Mouse (Mus musculus) midbrain, embryonic 13.5 days (tissue): Measurements from ENCODE around the gene Plekhg6. TPM values are rescaled to one million over a fixed set of nuclear protein-coding genes. Genes with fewer than 3 reads are reported as not detected.
A peak's percentile ranks its signal among the peaks of the same experiment; 100 is the strongest.

Experiments
- ATAC-seq: fragments of 200-750 bp; cut with Nextera tagmentation; 2 replicates; pipeline ENCODE4 v1.8.0; 2017; ENCODE audit warnings: mild to moderate bottlenecking, moderate TSS enrichment, moderate library complexity
- H3K27ac ChIP-seq: fragments of 300-500 bp; sonication (generic); 2 replicates; pipeline ENCODE4 v1.5.1; 2015; ENCODE audit warnings: inconsistent platforms, mild to moderate bottlenecking, moderate library complexity
- H3K27me3 ChIP-seq: fragments of 300-500 bp; sonication (generic); 2 replicates; pipeline ENCODE4 v1.6.1; 2015; ENCODE audit warnings: mild to moderate bottlenecking, inconsistent platforms
- H3K36me3 ChIP-seq: fragments of 300-500 bp; sonication (generic); 2 replicates; pipeline ENCODE4 v1.6.1; 2015; ENCODE audit warnings: mild to moderate bottlenecking, inconsistent platforms
- H3K4me1 ChIP-seq: fragments of 300-500 bp; sonication (generic); replicated peaks from 2 replicates; pipeline ENCODE4 v1.6.1; 2015; ENCODE audit warnings: inconsistent platforms
- H3K4me2 ChIP-seq: fragments of 300-500 bp; sonication (generic); replicated peaks from 2 replicates; pipeline ENCODE4 v1.6.1; 2015; ENCODE audit warnings: moderate library complexity, mild to moderate bottlenecking, inconsistent platforms
- H3K4me3 ChIP-seq: fragments of 300-500 bp; sonication (generic); replicated peaks from 2 replicates; pipeline ENCODE4 v1.5.1; 2015; ENCODE audit warnings: mild to moderate bottlenecking, inconsistent platforms
- H3K9ac ChIP-seq: fragments of 300-500 bp; sonication (generic); replicated peaks from 2 replicates; pipeline ENCODE4 v1.6.1; 2015; ENCODE audit warnings: mild to moderate bottlenecking, inconsistent platforms
- H3K9me3 ChIP-seq: fragments of 300-500 bp; sonication (generic); 2 replicates; pipeline ENCODE4 v1.6.1; 2016; ENCODE audit warnings: mild to moderate bottlenecking, inconsistent platforms
- whole genome bisulfite sequencing: fragments of 180-500 bp; shearing (Covaris S2); methylation state at CpG from one replicate; pipeline ENCODE4 v1.1.7; 2015; 5-methylcytosine and 5-hydroxymethylcytosine counted together
- polyA plus RNA-seq: library from polyadenylated mRNA; unstranded; fragments of >200 nt; fragmentation: Nextera tagmentation; extraction: Ambion mirVana; gene quantifications from 2 replicates; pipeline ENCODE4 v1.2.1, GENCODE M21; 2015

Plekhg6 gene
- polyA plus RNA-seq, 1 experiment from 2014 or later = 0.08 TPM

GRCm38 (mm10) chr6:125378621-125379020 lies 2.0 kb downstream of the Plekhg6 start:
- 9% methylated on average over 6 of the region's 6 CpGs for WGBS
- Histone ChIP-seq H3K4me1 (peaks cover 24% of the 10 kb centered on the region), H3K4me3 (no peak overlapping the region), H3K9me3 (no peaks in the 10 kb centered on the region), H3K36me3 (no peaks in the 10 kb centered on the region), H3K9ac (no peak overlapping the region), H3K4me2 (no peak overlapping the region), H3K27ac (no peak overlapping the region), H3K27me3 (peaks cover 60% of the 10 kb centered on the region)
- ATAC-seq = no peak

DNA sequence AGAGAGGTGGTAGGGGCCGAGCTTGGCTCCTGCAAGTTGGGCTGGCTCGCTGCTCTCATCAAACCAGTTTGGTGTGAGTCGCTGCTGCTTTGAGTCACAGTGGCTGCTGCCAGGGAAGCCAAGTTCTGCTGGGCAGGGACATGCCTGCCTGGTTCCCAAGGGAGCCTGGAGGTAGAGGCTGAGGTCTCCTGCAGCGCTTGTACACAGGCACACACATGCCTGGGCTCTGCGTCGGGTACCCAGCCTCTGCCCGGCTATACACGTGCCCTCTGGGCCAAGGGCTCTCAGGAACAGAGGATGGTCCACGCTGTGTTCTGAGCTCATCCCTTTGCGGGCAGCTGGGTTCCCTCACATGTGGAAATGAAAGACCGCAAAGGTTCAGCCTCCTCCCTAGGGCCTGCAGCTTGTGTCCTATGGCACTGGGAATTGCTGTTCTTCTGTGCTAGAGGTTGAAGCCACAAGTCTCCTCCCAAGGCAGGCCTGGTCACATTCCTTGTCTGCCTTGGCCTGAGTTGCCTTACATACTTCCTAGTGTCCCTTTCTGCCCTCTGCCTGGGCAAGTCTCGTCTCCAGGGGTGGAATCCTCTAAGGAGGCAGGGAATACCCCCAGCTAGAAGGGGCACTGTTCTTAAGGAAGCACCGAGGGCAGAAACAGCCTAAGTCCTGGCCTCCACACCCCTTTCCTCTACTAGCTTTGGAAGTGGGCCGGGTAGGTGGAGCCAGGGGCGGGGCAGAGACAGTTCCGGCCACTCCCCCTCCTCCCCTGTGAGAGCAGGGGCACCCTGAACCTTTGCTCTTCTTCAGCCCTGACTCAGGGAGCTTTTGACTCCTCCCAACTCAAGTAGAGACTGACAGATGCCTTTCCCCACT lies 2.8 kb downstream of the Plekhg6 start:
- Histone ChIP-seq H3K27ac (no peak overlapping the region), H3K27me3 (peaks cover 59% of the 10 kb centered on the region), H3K4me2 (no peak overlapping the region), H3K4me1 (peaks cover 24% of the 10 kb centered on the region), H3K9me3 (no peaks in the 10 kb centered on the region), H3K4me3 (no peak overlapping the region), H3K36me3 (no peaks in the 10 kb centered on the region), H3K9ac (no peak overlapping the region)
- ATAC-seq = peak; percentile 34; the same call in 1 of the 2 replicates
- WGBS = 37% methylated on average over 16 of the region's 16 CpGs

DNA sequence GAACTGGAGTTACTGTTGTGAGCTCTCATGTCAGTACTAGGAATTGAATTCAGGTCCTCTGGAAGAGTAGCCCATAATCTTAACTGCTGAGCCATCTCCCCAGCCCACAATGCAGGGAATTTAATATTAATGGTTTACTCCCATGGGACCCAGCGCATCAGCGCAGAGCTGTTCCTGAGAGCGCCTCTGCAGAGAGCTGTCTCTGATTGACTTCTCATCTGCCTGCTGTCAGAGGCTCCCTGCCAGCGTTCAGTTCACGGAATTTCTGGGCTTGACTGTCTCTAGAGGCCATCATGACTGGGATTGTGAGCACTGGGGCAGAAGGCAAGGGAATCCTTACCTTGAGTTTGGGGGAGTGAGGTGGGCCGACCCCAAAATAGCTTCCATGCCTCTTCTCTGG lies 3.6 kb downstream of the Plekhg6 start:
- Histone ChIP-seq H3K9ac (no peak overlapping the region), H3K4me3 (no peak overlapping the region), H3K27ac (no peak overlapping the region), H3K4me1 (peaks cover 24% of the 10 kb centered on the region), H3K9me3 (no peaks in the 10 kb centered on the region), H3K36me3 (no peaks in the 10 kb centered on the region), H3K4me2 (no peak overlapping the region), H3K27me3 (peaks cover 51% of the 10 kb centered on the region)
- WGBS = 43% methylated on average over 6 of the region's 6 CpGs
- no peak for ATAC-seq

GRCm38 (mm10) chr6:125367758-125368371 lies 12.7 kb downstream of the Plekhg6 start:
- H3K9me3 ChIP-seq = no peaks in the 10 kb centered on the region
- peaks cover 25% of the 10 kb centered on the region for H3K27me3 ChIP-seq
- WGBS = 58% methylated on average over 4 of the region's 4 CpGs
- peaks cover 17% of the 10 kb centered on the region for H3K4me1 ChIP-seq
- no peak overlapping the region for H3K4me3 ChIP-seq
- no peak overlapping the region for H3K9ac ChIP-seq
- no peak overlapping the region for H3K27ac ChIP-seq
- no peaks in the 10 kb centered on the region for H3K36me3 ChIP-seq
- no peak for ATAC-seq
- H3K4me2 ChIP-seq = no peak overlapping the region

DNA sequence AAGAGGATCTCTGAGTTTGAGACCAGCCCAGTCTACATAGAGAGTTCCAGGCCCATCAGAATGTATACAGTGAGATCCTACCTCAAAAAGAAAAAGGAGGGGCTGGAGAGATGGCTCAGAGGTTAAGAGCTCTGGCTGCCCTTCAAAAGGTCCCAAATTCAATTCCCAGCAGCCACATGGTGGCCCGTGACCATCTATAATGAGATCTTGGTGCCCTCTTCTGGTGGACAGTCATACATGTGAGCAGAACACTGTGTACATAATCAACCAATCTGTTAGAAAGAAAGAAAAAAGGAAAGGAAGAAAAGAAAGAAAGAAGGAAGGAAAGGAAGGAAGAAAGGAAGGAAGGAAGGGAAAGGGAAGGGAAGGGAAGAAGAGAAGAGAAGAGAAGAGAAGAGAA lies 14.5 kb downstream of the Plekhg6 start:
- Histone ChIP-seq H3K36me3 (no peaks in the 10 kb centered on the region), H3K4me1 (peaks cover 27% of the 10 kb centered on the region), H3K4me3 (no peak overlapping the region), H3K9ac (no peak overlapping the region), H3K27me3 (peaks cover 42% of the 10 kb centered on the region), H3K27ac (no peak overlapping the region), H3K9me3 (no peaks in the 10 kb centered on the region), H3K4me2 (no peak overlapping the region)
- no peak for ATAC-seq
- 82% methylated on average over 1 of the region's 1 CpGs for WGBS

DNA sequence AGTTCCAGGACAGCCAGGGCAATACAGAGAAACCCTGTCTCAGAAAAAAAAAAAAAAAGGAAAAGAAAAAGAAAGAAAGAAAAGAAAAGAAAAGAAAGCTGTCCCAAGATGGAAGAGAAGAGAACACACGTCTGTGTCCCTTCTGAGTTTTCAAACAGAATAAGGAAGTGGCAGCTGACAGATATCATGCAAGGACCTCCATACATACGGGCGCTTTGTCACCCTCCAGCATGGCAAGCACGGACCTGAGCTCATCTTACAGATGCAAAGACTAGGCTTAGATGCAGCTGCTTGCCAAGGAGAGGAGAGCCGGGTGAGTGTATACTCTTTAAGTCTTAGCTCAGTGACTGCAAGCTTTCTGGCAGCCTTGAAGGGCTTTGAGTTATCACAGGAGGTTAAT lies 15.1 kb downstream of the Plekhg6 start:
- WGBS = 89% methylated on average over 5 of the region's 5 CpGs
- H3K4me1 ChIP-seq = peaks cover 29% of the 10 kb centered on the region
- H3K27ac ChIP-seq = no peak overlapping the region
- ATAC-seq = no peak
- H3K9ac ChIP-seq = no peak overlapping the region
- no peak overlapping the region for H3K4me2 ChIP-seq
- no peak overlapping the region for H3K4me3 ChIP-seq
- H3K27me3 ChIP-seq = peaks cover 48% of the 10 kb centered on the region
- no peaks in the 10 kb centered on the region for H3K9me3 ChIP-seq
- H3K36me3 ChIP-seq = no peaks in the 10 kb centered on the region

DNA sequence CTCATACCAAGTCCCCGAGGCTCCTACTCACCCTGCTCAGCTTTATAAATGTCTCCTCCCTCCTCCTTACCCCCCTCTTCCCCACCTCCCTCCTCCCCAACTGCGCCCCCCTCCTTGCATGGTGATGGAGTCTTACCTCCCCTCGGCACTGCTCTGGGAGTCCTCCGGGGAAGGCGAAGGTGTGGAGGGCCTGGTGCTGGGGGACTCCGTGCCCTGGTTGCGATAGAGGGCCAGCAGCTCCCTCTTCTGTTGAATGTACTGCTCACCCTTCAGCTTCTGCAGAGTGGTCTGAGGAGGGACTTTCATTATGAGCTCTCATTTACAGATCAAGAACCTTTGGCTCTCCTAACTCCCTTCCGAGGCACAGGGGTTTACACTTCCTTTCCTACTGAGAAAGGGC lies 16.1 kb downstream of the Plekhg6 start:
- no peaks in the 10 kb centered on the region for H3K36me3 ChIP-seq
- WGBS = 3% methylated on average over 8 of the region's 8 CpGs
- H3K27me3 ChIP-seq = peaks cover 55% of the 10 kb centered on the region
- H3K9ac ChIP-seq = no peak overlapping the region
- no peaks in the 10 kb centered on the region for H3K9me3 ChIP-seq
- no peak overlapping the region for H3K27ac ChIP-seq
- no peak overlapping the region for H3K4me3 ChIP-seq
- no peak for ATAC-seq
- peaks cover 29% of the 10 kb centered on the region for H3K4me1 ChIP-seq
- no peak overlapping the region for H3K4me2 ChIP-seq

DNA sequence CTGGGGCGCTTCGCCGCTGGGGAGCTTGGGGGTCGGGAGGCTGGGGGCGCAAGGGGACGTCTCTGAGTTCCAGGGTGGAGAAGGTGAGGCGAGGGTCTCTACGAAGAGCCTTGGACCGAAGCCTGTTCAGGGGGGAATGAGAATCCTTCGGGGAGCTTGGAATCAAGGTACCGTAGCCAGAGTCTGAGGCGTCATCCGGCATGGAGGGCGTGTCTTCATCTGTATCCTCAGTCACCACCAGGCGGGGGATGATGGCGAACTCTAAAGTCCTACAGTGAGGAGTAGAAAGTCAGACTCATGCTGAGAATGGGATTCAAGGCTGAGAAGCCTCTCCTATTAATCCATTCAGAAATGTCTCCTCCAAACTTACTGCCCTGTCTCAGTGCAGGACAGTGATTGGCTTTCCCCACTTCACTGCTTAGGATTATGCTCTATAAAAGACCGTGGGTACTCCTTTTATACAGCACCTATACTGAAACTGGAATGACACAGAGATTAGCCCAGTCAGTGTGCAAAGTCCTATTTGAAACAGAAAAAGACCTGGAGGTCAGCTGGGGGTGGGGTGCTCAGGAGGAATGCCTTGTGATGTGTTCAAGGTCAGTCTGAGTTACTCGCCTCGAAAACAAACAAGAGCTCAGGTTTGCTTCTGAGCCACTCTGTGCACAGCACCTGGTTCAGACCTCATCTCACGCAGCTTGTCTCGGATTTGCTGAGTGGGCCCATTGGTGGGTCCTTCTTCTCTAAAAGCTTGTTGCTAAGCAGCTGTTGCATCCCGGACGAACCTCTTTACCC lies 16.9 kb downstream of the Plekhg6 start:
- Histone ChIP-seq H3K4me1 (peaks cover 29% of the 10 kb centered on the region), H3K4me3 (peak overlapping the region; percentile 3), H3K27me3 (peaks cover 55% of the 10 kb centered on the region), H3K4me2 (peak overlapping the region; percentile 31), H3K9me3 (no peaks in the 10 kb centered on the region), H3K36me3 (no peaks in the 10 kb centered on the region), H3K9ac (no peak overlapping the region), H3K27ac (no peak overlapping the region)
- no peak for ATAC-seq
- WGBS = 8% methylated on average over 23 of the region's 23 CpGs

DNA sequence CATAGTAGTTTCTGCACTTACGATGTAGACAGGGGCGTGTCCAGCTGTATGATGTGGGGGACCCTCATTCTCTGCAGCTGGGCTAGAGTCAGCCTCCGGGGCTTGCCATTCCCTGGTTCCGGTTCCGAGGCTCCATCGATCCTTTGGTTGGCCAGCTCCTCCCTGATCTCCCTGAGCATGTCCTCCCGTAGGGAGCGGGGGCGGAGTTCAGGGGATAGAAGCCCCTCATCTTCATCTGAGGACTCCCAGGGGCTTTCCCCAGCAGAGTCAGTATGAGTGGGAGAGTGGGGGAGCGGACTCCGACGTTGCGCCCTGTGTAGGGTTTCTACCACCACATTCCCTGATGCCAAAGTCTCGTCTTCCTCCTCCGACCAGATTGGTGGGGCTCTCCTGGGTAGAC lies 17.6 kb downstream of the Plekhg6 start:
- H3K36me3 ChIP-seq = 0 out of 2 replicates have a peak, but pooled peaks cover 2% of the 10 kb centered on the region
- H3K4me1 ChIP-seq = peaks cover 29% of the 10 kb centered on the region
- H3K27ac ChIP-seq = no peak overlapping the region
- peaks cover 55% of the 10 kb centered on the region for H3K27me3 ChIP-seq
- peak overlapping the region; percentile 31 for H3K4me2 ChIP-seq
- no peak for ATAC-seq
- WGBS = 14% methylated on average over 15 of the region's 15 CpGs
- no peak overlapping the region for H3K4me3 ChIP-seq
- H3K9me3 ChIP-seq = no peaks in the 10 kb centered on the region
- H3K9ac ChIP-seq = no peak overlapping the region

- Histone ChIP-seq H3K36me3 (0 out of 2 replicates have a peak, but pooled peaks cover 4% of the 10 kb centered on the region), H3K9ac (peak overlapping the region; percentile 53), H3K27me3 (peaks cover 55% of the 10 kb centered on the region), H3K4me1 (peaks cover 29% of the 10 kb centered on the region), H3K27ac (no peak overlapping the region), H3K4me2 (peak overlapping the region; percentile 53), H3K9me3 (no peaks in the 10 kb centered on the region), H3K4me3 (peak overlapping the region; percentile 26)
- ATAC-seq = peak; percentile 63
- 6% methylated on average over 38 of the region's 38 CpGs for WGBS
Measured at GRCm38 (mm10) chr6:125361467-125362291, 18.9 kb downstream of the Plekhg6 start.

GRCm38 (mm10) chr6:125360846-125361245 lies 19.7 kb downstream of the Plekhg6 start:
- H3K4me3 ChIP-seq = no peak overlapping the region

More at GRCm38 (mm10) chr6:125360846-125361245, 19.7 kb downstream of the Plekhg6 start:
- no peaks in the 10 kb centered on the region for H3K9me3 ChIP-seq
- WGBS = 48% methylated on average over 9 of the region's 9 CpGs
- 0 out of 2 replicates have a peak, but pooled peaks cover 4% of the 10 kb centered on the region for H3K36me3 ChIP-seq
- no peak overlapping the region for H3K9ac ChIP-seq
- H3K27me3 ChIP-seq = peaks cover 55% of the 10 kb centered on the region
- peaks cover 29% of the 10 kb centered on the region for H3K4me1 ChIP-seq
- ATAC-seq = no peak
- no peak overlapping the region for H3K27ac ChIP-seq
- H3K4me2 ChIP-seq = no peak overlapping the region
